In the genomic region with DNA sequence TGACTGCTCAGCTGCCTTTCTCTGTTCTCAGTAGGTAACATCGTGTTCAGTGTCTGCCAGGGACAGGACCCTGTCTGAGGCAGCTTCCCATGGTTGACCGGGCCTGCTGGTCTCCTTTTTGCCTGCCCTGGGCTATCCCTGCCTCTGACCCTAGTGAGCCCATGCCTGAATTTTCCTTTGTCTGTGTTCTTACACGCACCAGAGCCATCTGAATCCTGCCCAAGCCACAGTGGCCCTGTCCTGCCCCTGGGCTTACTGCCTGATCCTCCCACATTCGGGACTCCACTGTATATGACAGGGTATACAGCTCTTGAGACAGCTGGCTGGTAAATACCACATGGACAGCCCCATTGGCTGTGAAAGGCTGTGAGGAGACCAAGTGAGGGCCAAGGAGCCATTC, we compare ENCODE assay signal across 19 mouse cellular contexts. TPM values are rescaled to one million over a fixed set of nuclear protein-coding genes. Genes with fewer than 3 reads are reported as not detected.
DNase-seq lines count a peak whose midpoint lies in the region; ATAC-seq and TF ChIP-seq lines count a peak whose summit lies in the region.
"Had no signal": no experiment of that assay in that cellular context is flagged by ENCODE, and none has a peak within 500 bp of the region (broad histone marks: within the 10 kb centered on the region; RNA-seq: fewer than 3 reads in every experiment).

No protein-coding gene starts in this region.

- no peak for TF ChIP-seq CTCF in liver, adult 2 months (IDR thresholded peaks at IDR 0.05; ENCODE audit: low read depth, low read length)

- no peaks in the 10 kb centered on the region for H3K27me3 ChIP-seq in hindbrain, embryonic 10.5 days (ENCODE audit: insufficient read depth, poor library complexity, severe bottlenecking)
- no peaks in the 10 kb centered on the region for H3K27me3 ChIP-seq in hindbrain, embryonic 16.5 days (replicated peaks; ENCODE audit: control insufficient read depth, insufficient read depth, low read length)
- no peaks in the 10 kb centered on the region for H3K27me3 ChIP-seq in liver, adult 2 months (ENCODE audit: control insufficient read depth, insufficient read depth, low read length)
- no peaks in the 10 kb centered on the region for H3K27me3 ChIP-seq in liver, embryonic 11.5 days (replicated peaks; ENCODE audit: control insufficient read depth, insufficient read depth, low read length)
- H3K27me3 ChIP-seq in neural tube, embryonic 13.5 days = no peaks in the 10 kb centered on the region
- H3K27me3 ChIP-seq in neural tube, embryonic 15.5 days (replicated peaks) = no peaks in the 10 kb centered on the region
- H3K27me3 ChIP-seq: limb, embryonic 13.5 days had no signal

- no peak overlapping the region for H3K4me3 ChIP-seq in hindbrain, embryonic 10.5 days
- H3K4me3 ChIP-seq in hindbrain, embryonic 16.5 days (ENCODE audit: low read length) = no peak overlapping the region
- H3K4me3 ChIP-seq in liver, adult 2 months (ENCODE audit: insufficient read depth, low read depth, low read length) = peak overlapping the region; percentile 43; the same call in 1 of the 2 replicates
- no peak overlapping the region for H3K4me3 ChIP-seq in liver, embryonic 11.5 days (ENCODE audit: low read depth, low read length)
- H3K4me3 ChIP-seq in neural tube, embryonic 13.5 days = no peak overlapping the region
- H3K4me3 ChIP-seq in neural tube, embryonic 15.5 days (replicated peaks) = no peak overlapping the region
- H3K4me3 ChIP-seq: embryonic facial prominence, embryonic 10.5 days; heart, embryonic 10.5 days; limb, embryonic 13.5 days had no signal

- H3K9me3 ChIP-seq in hindbrain, embryonic 10.5 days = no peaks in the 10 kb centered on the region
- H3K9me3 ChIP-seq in hindbrain, embryonic 16.5 days (ENCODE audit: control insufficient read depth, low read length) = no peaks in the 10 kb centered on the region
- no peaks in the 10 kb centered on the region for H3K9me3 ChIP-seq in liver, embryonic 11.5 days (ENCODE audit: control insufficient read depth, low read length)
- no peaks in the 10 kb centered on the region for H3K9me3 ChIP-seq in neural tube, embryonic 13.5 days
- no peaks in the 10 kb centered on the region for H3K9me3 ChIP-seq in neural tube, embryonic 15.5 days (replicated peaks)
- H3K9me3 ChIP-seq: embryonic facial prominence, embryonic 10.5 days; G1E; heart, embryonic 10.5 days; limb, embryonic 13.5 days had no signal

- no peak overlapping the region for H3K9ac ChIP-seq in hindbrain, embryonic 16.5 days (ENCODE audit: low read depth, low read length)
- peak overlapping the region; percentile 75 for H3K9ac ChIP-seq in liver, adult 2 months (ENCODE audit: low read depth, low read length)
- H3K9ac ChIP-seq in liver, embryonic 11.5 days (ENCODE audit: low read depth, low read length) = no peak overlapping the region
- H3K9ac ChIP-seq in neural tube, embryonic 13.5 days = no peak overlapping the region
- no peak overlapping the region for H3K9ac ChIP-seq in neural tube, embryonic 15.5 days (replicated peaks)
- H3K9ac ChIP-seq: limb, embryonic 13.5 days had no signal

- H3K27ac ChIP-seq in hindbrain, embryonic 10.5 days = peak overlapping the region; percentile 60
- no peak overlapping the region; the same call in 1 of the 2 replicates for H3K27ac ChIP-seq in hindbrain, embryonic 16.5 days (ENCODE audit: low read depth, low read length)
- H3K27ac ChIP-seq in liver, adult 2 months (replicated peaks; ENCODE audit: insufficient read depth, low read depth, low read length) = peak overlapping the region; percentile 73
- no peak overlapping the region for H3K27ac ChIP-seq in liver, embryonic 11.5 days (ENCODE audit: low read depth, low read length)
- peak overlapping the region; percentile 42; the same call in 1 of the 2 replicates for H3K27ac ChIP-seq in neural tube, embryonic 13.5 days (replicated peaks)
- H3K27ac ChIP-seq in neural tube, embryonic 15.5 days (replicated peaks) = no peak overlapping the region; the same call in 1 of the 2 replicates
- H3K27ac ChIP-seq: embryonic facial prominence, embryonic 10.5 days; heart, embryonic 10.5 days; limb, embryonic 13.5 days had no signal

- H3K79me2 ChIP-seq in liver, adult 2 months (ENCODE audit: control insufficient read depth, insufficient read depth, low read length) = peaks cover 3% of the 10 kb centered on the region; the same call in 1 of the 2 replicates

- 66% methylated on average over 4 of the region's 4 CpGs for WGBS in hindbrain, embryonic 10.5 days
- WGBS in hindbrain, embryonic 16.5 days = 66% methylated on average over 4 of the region's 4 CpGs
- 23% methylated on average over 4 of the region's 4 CpGs for WGBS in liver, adult 2 months
- 84% methylated on average over 4 of the region's 4 CpGs for WGBS in liver, embryonic 11.5 days
- 73% methylated on average over 4 of the region's 4 CpGs for WGBS in neural tube, embryonic 13.5 days
- WGBS in neural tube, embryonic 15.5 days = 78% methylated on average over 4 of the region's 4 CpGs

- no peak for TF ChIP-seq POLR2A in liver, adult 2 months (IDR thresholded peaks at IDR 0.05; ENCODE audit: extremely low read depth, insufficient read depth, low read length)

- ATAC-seq in hindbrain, embryonic 16.5 days = no peak
- no peak for ATAC-seq in liver, embryonic 11.5 days (replicated peaks; ENCODE audit: low FRiP score)
- no peak for ATAC-seq in neural tube, embryonic 13.5 days (ENCODE audit: low read depth)
- no peak for ATAC-seq in neural tube, embryonic 15.5 days (ENCODE audit: low FRiP score)
- ATAC-seq: CD4-positive, CD25-positive, alpha-beta regulatory T cell, adult 4 months; intestine, embryonic 16.5 days had no signal

- peak; percentile 11 for DNase-seq in cerebellum, adult 11-12 months
- DNase-seq in cerebellum, adult 18-20 months = no peak
- DNase-seq in hindbrain, embryonic 10.5 days (ENCODE audit: low spot score) = no peak
- no peak for DNase-seq in liver, adult 2 months (ENCODE audit: extremely low read depth, low read depth, low spot score)
- DNase-seq in liver, embryonic 11.5 days (ENCODE audit: low spot score) = no peak
- DNase-seq: cerebellum, postnatal 14 days; gastrocnemius, postnatal 10 days; kidney, postnatal 14 days; spleen, adult 18-20 months; thymus, adult 18-20 months had no signal

- peaks cover 57% of the 10 kb centered on the region for H3K4me1 ChIP-seq in hindbrain, embryonic 10.5 days (replicated peaks)
- peaks cover 24% of the 10 kb centered on the region; the same call in 1 of the 2 replicates for H3K4me1 ChIP-seq in hindbrain, embryonic 16.5 days (ENCODE audit: control insufficient read depth, insufficient read depth, low read depth, low read length)
- peaks cover 40% of the 10 kb centered on the region for H3K4me1 ChIP-seq in liver, adult 2 months (ENCODE audit: control insufficient read depth, insufficient read depth, low read length)
- peaks cover 11% of the 10 kb centered on the region for H3K4me1 ChIP-seq in liver, embryonic 11.5 days (replicated peaks; ENCODE audit: control insufficient read depth, insufficient read depth, low read length)
- H3K4me1 ChIP-seq in neural tube, embryonic 13.5 days (replicated peaks) = peaks cover 44% of the 10 kb centered on the region
- H3K4me1 ChIP-seq in neural tube, embryonic 15.5 days = peaks cover 30% of the 10 kb centered on the region
- H3K4me1 ChIP-seq: limb, embryonic 13.5 days had no signal

- peaks cover 81% of the 10 kb centered on the region for H3K36me3 ChIP-seq in hindbrain, embryonic 10.5 days
- H3K36me3 ChIP-seq in hindbrain, embryonic 16.5 days (ENCODE audit: control insufficient read depth, insufficient read depth, low read length) = peaks cover 16% of the 10 kb centered on the region
- peaks cover 17% of the 10 kb centered on the region for H3K36me3 ChIP-seq in liver, adult 2 months (ENCODE audit: control insufficient read depth, insufficient read depth, low read length)
- H3K36me3 ChIP-seq in liver, embryonic 11.5 days (ENCODE audit: control insufficient read depth, insufficient read depth, low read length) = peaks cover 45% of the 10 kb centered on the region
- H3K36me3 ChIP-seq in neural tube, embryonic 13.5 days = peaks cover 59% of the 10 kb centered on the region
- H3K36me3 ChIP-seq in neural tube, embryonic 15.5 days = peaks cover 41% of the 10 kb centered on the region

- H3K4me2 ChIP-seq in hindbrain, embryonic 16.5 days (ENCODE audit: low read length) = no peak overlapping the region
- no peak overlapping the region for H3K4me2 ChIP-seq in liver, embryonic 11.5 days
- no peak overlapping the region for H3K4me2 ChIP-seq in neural tube, embryonic 13.5 days
- no peak overlapping the region for H3K4me2 ChIP-seq in neural tube, embryonic 15.5 days
- H3K4me2 ChIP-seq: limb, embryonic 13.5 days had no signal

RNA-seq across cellular contexts. Expression of gene Txnrd2, which starts 16.4 kb away (rescaled TPM):
- polyA plus RNA-seq in hindbrain, embryonic 10.5 days (2016; fragmentation: Nextera tagmentation; extraction: Ambion mirVana) = 30.5 and 34.7 TPM in 2 replicates
- 37.5 and 40.6 TPM in 2 replicates for polyA plus RNA-seq in hindbrain, embryonic 16.5 days (2015; fragmentation: Nextera tagmentation; extraction: Ambion mirVana)
- total RNA-seq in liver, adult 2 months (2014; rRNA removed) = 23.9 and 30.9 TPM in 2 replicates
- 39.1 and 46.6 TPM in 2 replicates for polyA plus RNA-seq in liver, adult 2 months (2012; rRNA removed)
- 83.7 and 91.8 TPM in 2 replicates for polyA plus RNA-seq in liver, embryonic 11.5 days (2014; fragmentation: Nextera tagmentation; extraction: Ambion mirVana)
- 20.3 and 22.8 TPM in 2 replicates for polyA plus RNA-seq in neural tube, embryonic 13.5 days (2015; fragmentation: Nextera tagmentation; extraction: Ambion mirVana)
- polyA plus RNA-seq in neural tube, embryonic 15.5 days (2015; fragmentation: Nextera tagmentation; extraction: Ambion mirVana) = 28.3 and 30.9 TPM in 2 replicates

RNA-seq across cellular contexts. Expression of gene Comt, which starts 16.9 kb away (rescaled TPM):
- polyA plus RNA-seq in hindbrain, embryonic 10.5 days (2016; fragmentation: Nextera tagmentation; extraction: Ambion mirVana) = 62.5 and 67.9 TPM in 2 replicates
- polyA plus RNA-seq in hindbrain, embryonic 16.5 days (2015; fragmentation: Nextera tagmentation; extraction: Ambion mirVana) = 119 and 123 TPM in 2 replicates
- 474 and 538 TPM in 2 replicates for total RNA-seq in liver, adult 2 months (2014; rRNA removed)
- 779 and 1,223 TPM in 2 replicates for polyA plus RNA-seq in liver, adult 2 months (2012; rRNA removed)
- polyA plus RNA-seq in liver, embryonic 11.5 days (2014; fragmentation: Nextera tagmentation; extraction: Ambion mirVana) = 140 and 141 TPM in 2 replicates
- 86.4 and 93.2 TPM in 2 replicates for polyA plus RNA-seq in neural tube, embryonic 13.5 days (2015; fragmentation: Nextera tagmentation; extraction: Ambion mirVana)
- polyA plus RNA-seq in neural tube, embryonic 15.5 days (2015; fragmentation: Nextera tagmentation; extraction: Ambion mirVana) = 117 and 128 TPM in 2 replicates

Comparison
In these comparisons a context has a peak if more than half of its experiments do, and no peak if none do; other contexts are left out.
1. H3K27ac ChIP-seq: peak in hindbrain, embryonic 10.5 days (single experiment), liver, adult 2 months (single experiment) and neural tube, embryonic 13.5 days (single experiment); none in hindbrain, embryonic 16.5 days (single experiment), liver, embryonic 11.5 days (single experiment) and neural tube, embryonic 15.5 days (single experiment).